Mouse (Mus musculus) intestine, embryonic 16.5 days (tissue): ENCODE measurements at regions not wholly inside any gene's neighbourhood (a gene's known extent, or its start where the extent isn't known, plus 50 kb on each side); places are given as distances from the start of the nearest gene placed in this dataset.

Experiments
- ATAC-seq: fragments of 200-750 bp; cut with Nextera tagmentation; 2 replicates; pipeline ENCODE4 v1.8.0; 2017; ENCODE audit warnings: moderate TSS enrichment, moderate library complexity
- H3K27ac ChIP-seq: fragments of 300-500 bp; sonication (generic); 2 replicates; pipeline ENCODE4 v1.5.1; 2014; ENCODE audit warnings: mild to moderate bottlenecking, low read length
- H3K27me3 ChIP-seq: fragments of 300-500 bp; sonication (generic); replicated peaks from 2 replicates; pipeline ENCODE4 v1.6.1; 2014; ENCODE audit warnings: low read length, control low read depth, mixed read lengths; ENCODE audit not compliant: control insufficient read depth, insufficient read depth
- H3K36me3 ChIP-seq: fragments of 300-500 bp; sonication (generic); 2 replicates; pipeline ENCODE4 v1.6.1; 2014; ENCODE audit warnings: low read length, control low read depth; ENCODE audit not compliant: control insufficient read depth, insufficient read depth
- H3K4me1 ChIP-seq: fragments of 300-500 bp; sonication (generic); 2 replicates; pipeline ENCODE4 v1.6.1; 2014; ENCODE audit warnings: low read length, control low read depth, mixed read lengths; ENCODE audit not compliant: control insufficient read depth, insufficient read depth
- H3K4me2 ChIP-seq: fragments of 300-500 bp; sonication (generic); 2 replicates; pipeline ENCODE4 v1.6.1; 2014; ENCODE audit warnings: low read depth, low read length, control low read depth
- H3K4me3 ChIP-seq: fragments of 300-500 bp; sonication (generic); 2 replicates; pipeline ENCODE4 v1.5.1; 2014; ENCODE audit warnings: mild to moderate bottlenecking, low read length
- H3K9ac ChIP-seq: fragments of 300-500 bp; sonication (generic); 2 replicates; pipeline ENCODE4 v1.6.1; 2014; ENCODE audit warnings: low read depth, low read length
- H3K9me3 ChIP-seq: fragments of 300-500 bp; sonication (generic); 2 replicates; pipeline ENCODE4 v1.6.1; 2016; ENCODE audit warnings: low read length, control low read depth; ENCODE audit not compliant: control insufficient read depth
- WGBS: fragments of 180-500 bp; shearing (Covaris S2); extraction: QIAGEN DNeasy Blood & Tissue Kit; methylation state at CpG from one replicate; pipeline ENCODE4 v1.1.7; 2014; 5-methylcytosine and 5-hydroxymethylcytosine counted together

DNA sequence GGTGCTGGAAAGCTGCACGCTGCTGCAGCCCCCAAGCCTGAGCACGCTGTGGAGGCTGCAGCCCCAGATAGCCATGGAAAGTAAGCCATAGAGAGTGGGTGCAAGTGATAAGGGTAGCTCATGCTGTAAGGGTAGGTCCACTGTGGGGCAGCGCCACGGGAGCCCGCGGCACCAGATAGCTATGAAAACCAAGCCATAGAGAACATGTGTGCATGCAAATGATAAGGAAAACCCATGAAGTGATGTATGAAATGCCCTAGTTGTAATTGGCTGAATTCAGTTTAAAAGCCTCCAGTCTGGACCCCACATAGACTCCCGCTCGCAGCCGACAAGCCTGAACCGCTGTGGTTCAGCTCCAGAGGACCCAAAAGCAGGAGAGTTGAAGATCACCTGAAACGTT lies 58.8 kb upstream of the L3mbtl3 start:
- no peaks in the 10 kb centered on the region for H3K36me3 ChIP-seq
- no peaks in the 10 kb centered on the region for H3K27me3 ChIP-seq
- no peak for ATAC-seq
- H3K9ac ChIP-seq = no peak overlapping the region
- H3K9me3 ChIP-seq = no peaks in the 10 kb centered on the region
- H3K4me2 ChIP-seq = no peak overlapping the region
- no peaks in the 10 kb centered on the region for H3K4me1 ChIP-seq
- H3K27ac ChIP-seq = no peak overlapping the region
- no peak overlapping the region for H3K4me3 ChIP-seq
- WGBS = 92% methylated on average over 11 of the region's 11 CpGs

DNA sequence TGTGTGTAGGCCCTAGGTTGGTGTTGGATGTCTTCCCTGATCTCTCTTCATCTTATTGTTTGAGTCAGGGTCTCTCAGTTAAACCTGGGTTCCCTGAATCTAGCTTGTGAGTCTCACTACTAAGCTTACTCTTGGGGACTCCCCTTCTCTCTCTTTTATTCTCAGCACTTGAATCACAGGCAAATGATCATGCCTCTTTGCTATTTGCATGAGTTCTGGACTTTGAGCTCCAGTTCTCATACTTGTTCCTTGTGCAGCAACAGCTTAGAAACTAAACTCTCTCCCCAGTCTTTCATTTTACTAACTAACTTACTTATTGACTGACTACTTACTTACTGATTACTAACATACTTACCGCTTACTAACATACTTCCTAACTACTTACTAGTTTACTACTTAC lies 64.9 kb upstream of the L3mbtl3 start:
- no peaks in the 10 kb centered on the region for H3K36me3 ChIP-seq
- no peaks in the 10 kb centered on the region for H3K9me3 ChIP-seq
- no peak overlapping the region for H3K9ac ChIP-seq
- 84% methylated on average over 1 of the region's 1 CpGs for WGBS
- H3K4me3 ChIP-seq = no peak overlapping the region
- peak; percentile 90 for ATAC-seq
- no peak overlapping the region for H3K27ac ChIP-seq
- H3K4me2 ChIP-seq = no peak overlapping the region
- H3K4me1 ChIP-seq = no peaks in the 10 kb centered on the region
- H3K27me3 ChIP-seq = no peaks in the 10 kb centered on the region

DNA sequence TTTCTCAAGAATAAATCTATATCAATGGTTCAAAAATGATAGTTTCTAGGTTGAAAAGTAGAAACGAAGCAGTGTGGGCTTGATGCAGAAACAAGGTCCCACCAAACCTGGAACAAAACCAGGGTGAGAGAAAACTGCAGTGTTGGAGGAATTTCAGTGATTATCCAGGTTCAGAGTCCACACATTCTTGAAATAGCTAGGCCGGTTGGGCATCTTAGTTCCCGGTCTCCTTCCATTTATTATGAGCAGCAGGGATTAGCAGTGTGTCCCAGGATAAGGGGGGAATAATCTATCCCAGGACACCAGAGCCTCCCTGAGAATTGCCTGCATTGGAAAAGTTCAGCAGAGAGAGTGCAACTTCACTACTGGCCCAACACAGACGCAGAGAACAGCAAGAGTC lies 108.5 kb upstream of the L3mbtl3 start:
- H3K36me3 ChIP-seq = no peaks in the 10 kb centered on the region
- H3K27me3 ChIP-seq = no peaks in the 10 kb centered on the region
- H3K4me1 ChIP-seq = peaks cover 4% of the 10 kb centered on the region; the same call in 1 of the 2 replicates
- H3K9me3 ChIP-seq = no peaks in the 10 kb centered on the region
- H3K4me3 ChIP-seq = no peak overlapping the region
- H3K9ac ChIP-seq = no peak overlapping the region
- no peak for ATAC-seq
- no peak overlapping the region for H3K4me2 ChIP-seq
- no peak overlapping the region for H3K27ac ChIP-seq
- 31% methylated on average over 4 of the region's 4 CpGs for WGBS

DNA sequence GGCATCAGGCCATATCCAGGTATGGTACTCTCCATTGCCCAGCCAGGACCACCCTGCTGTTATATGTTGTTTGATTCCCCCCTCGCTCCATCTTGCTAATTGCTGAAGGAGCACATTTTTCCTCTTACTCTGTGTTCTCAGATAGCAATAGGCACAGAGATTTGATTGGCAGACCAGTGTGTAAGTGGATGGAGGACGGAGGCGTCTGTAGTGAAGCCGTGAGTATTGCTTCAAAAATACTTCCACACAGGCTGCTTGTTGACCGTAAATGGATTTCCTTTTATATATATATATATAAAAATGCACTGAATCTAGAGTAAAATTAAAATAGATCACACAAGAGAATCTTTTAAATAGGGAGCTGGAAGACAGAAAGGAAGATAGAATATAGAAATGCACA lies 115.6 kb upstream of the L3mbtl3 start:
- Histone ChIP-seq H3K4me2 (no peak overlapping the region), H3K36me3 (no peaks in the 10 kb centered on the region), H3K27me3 (no peaks in the 10 kb centered on the region), H3K27ac (no peak overlapping the region), H3K9ac (no peak overlapping the region), H3K9me3 (no peaks in the 10 kb centered on the region), H3K4me3 (no peak overlapping the region), H3K4me1 (no peaks in the 10 kb centered on the region)
- 89% methylated on average over 5 of the region's 5 CpGs for WGBS
- ATAC-seq = no peak

DNA sequence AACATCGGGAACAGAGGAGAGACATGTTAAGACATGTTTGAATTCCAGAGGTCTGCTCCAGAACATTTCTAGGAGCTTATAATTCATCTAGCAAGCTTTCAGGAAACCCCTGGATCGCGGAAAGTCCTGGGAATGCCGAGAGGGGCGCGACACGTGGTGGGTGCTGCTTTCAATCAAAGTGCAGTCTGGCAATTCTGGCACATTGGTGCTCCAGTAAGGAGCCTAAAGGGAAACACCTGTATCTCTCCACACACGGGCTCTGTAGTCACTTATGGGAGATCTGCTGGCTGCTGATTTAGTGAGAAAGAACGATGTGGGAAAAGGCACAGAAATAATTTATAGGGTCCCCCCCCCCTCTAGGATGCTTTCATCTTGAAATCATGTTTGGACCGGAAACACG lies 116.4 kb upstream of the L3mbtl3 start:
- H3K4me1 ChIP-seq = no peaks in the 10 kb centered on the region
- 54% methylated on average over 11 of the region's 11 CpGs for WGBS
- no peaks in the 10 kb centered on the region for H3K36me3 ChIP-seq

DNA sequence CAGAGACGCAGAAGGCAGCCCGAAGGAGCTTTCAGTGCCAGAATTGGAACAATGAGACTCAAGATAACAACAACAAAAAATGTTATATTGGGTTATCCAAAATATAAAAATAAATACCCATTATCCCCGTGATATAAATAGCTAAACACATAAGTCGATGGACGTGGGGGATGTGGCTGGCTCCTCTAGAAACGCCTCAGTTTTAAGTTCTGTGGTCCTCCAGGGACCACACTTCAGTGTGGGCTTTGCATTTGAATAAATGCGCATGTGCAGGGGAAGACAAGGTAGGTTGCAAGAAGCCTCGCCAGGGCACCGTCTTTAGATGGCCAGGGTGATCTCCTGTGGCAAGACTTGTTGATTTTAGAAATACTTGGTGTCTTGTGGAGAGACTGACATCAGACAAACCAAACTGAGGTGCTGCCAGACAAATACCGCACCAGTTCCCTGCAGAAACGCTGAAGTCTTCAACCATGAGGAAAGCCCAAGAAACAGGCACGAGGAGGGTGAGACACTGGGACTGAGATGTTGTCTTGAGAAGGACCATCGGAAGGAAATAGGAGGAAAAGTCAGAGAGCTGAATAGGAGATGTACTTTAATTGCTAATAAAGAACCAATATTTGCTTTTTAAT lies 117.2 kb upstream of the L3mbtl3 start:
- Histone ChIP-seq H3K4me1 (no peaks in the 10 kb centered on the region), H3K9ac (no peak overlapping the region), H3K36me3 (no peaks in the 10 kb centered on the region), H3K4me3 (no peak overlapping the region), H3K27me3 (no peaks in the 10 kb centered on the region), H3K4me2 (no peak overlapping the region), H3K27ac (no peak overlapping the region), H3K9me3 (no peaks in the 10 kb centered on the region)
- WGBS = 80% methylated on average over 13 of the region's 13 CpGs
- ATAC-seq = no peak

More for the DNA sequence above, 116.4 kb upstream of the L3mbtl3 start:
- no peak overlapping the region for H3K4me3 ChIP-seq
- H3K27me3 ChIP-seq = no peaks in the 10 kb centered on the region
- H3K27ac ChIP-seq = no peak overlapping the region
- no peak overlapping the region for H3K4me2 ChIP-seq
- no peak for ATAC-seq
- H3K9ac ChIP-seq = no peak overlapping the region
- H3K9me3 ChIP-seq = no peaks in the 10 kb centered on the region

DNA sequence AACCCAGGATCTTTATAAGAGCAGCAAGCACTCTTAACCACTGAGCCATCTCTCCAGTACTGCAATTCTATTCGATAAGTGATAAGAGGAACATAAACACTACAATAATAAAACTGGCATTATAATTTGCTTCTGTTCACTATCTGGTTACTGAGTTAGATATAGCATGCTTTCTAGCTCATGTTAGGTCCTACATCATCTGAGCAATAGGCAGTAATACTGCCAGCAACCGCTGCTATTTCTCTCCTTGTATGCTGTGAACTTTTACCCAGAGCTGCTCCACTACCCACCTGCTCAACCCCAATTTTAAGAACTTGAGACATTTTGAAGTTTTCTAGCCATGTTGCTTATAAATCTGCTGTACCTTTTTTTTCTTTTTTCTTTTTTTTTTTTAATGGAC lies 118.0 kb upstream of the L3mbtl3 start:
- H3K9me3 ChIP-seq = no peaks in the 10 kb centered on the region
- no peak overlapping the region for H3K4me2 ChIP-seq
- H3K4me3 ChIP-seq = no peak overlapping the region
- H3K36me3 ChIP-seq = no peaks in the 10 kb centered on the region
- no peak overlapping the region for H3K9ac ChIP-seq
- H3K27me3 ChIP-seq = no peaks in the 10 kb centered on the region
- WGBS = 80% methylated on average over 2 of the region's 2 CpGs
- no peaks in the 10 kb centered on the region for H3K4me1 ChIP-seq
- ATAC-seq = no peak
- no peak overlapping the region for H3K27ac ChIP-seq

DNA sequence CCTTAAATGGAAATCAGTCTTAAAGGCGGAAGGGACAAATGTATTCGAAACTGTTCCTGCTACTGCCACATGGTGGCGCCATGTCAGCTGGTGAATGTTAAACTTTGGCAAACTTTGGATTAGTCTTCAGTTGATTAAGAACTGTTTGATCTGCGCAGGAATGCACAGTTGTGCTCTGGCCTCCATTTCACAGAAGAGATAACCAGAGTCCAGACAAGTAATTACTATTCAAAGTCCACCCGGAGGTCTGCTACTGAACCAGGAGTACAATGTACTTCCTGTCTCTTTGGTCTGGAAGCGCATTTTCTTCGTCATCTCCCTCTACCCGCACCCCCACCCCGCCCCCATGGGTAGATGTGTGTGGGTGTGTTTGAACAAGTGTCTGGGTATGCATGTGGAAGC lies 118.6 kb upstream of the L3mbtl3 start:
- Histone ChIP-seq H3K27me3 (no peaks in the 10 kb centered on the region), H3K4me2 (peak overlapping the region; percentile 19; the same call in 1 of the 2 replicates), H3K4me1 (no peaks in the 10 kb centered on the region), H3K36me3 (no peaks in the 10 kb centered on the region), H3K27ac (no peak overlapping the region), H3K9me3 (no peaks in the 10 kb centered on the region), H3K4me3 (peak overlapping the region; percentile 16), H3K9ac (no peak overlapping the region)
- peak; percentile 98 for ATAC-seq
- WGBS = 40% methylated on average over 9 of the region's 9 CpGs

DNA sequence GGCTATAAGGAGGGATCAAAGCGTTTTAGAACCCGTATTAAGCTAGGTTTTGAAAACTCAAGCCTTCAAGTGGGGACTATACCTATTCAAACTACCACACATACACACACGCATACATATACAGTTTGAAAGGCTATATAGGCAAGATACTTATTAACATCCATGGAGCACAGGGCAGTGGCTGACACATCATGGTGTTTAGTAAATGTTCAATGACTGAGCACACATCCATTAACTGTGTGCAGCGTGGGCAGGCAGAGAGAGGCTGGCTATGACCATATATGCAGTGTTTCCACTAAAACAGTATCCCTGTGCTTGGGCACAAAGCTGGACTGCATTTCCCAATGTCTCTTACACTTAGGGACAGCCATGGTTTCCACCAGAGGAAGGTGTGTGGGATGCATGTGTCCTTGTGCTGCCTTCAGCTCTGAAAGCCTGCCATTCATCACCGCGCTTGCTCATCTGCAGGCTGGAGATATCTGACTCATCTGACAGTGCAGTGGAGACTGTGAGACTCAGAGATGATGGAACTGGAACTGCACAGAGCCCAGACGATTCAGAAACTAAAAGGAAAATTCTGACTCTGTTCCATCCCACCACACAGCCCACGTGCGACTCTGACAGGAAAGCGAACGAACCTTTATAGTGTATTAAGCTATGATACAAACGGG lies 124.6 kb upstream of the L3mbtl3 start:
- Histone ChIP-seq H3K27ac (no peak overlapping the region), H3K4me2 (no peak overlapping the region), H3K36me3 (no peaks in the 10 kb centered on the region), H3K4me1 (no peaks in the 10 kb centered on the region), H3K9me3 (no peaks in the 10 kb centered on the region), H3K27me3 (no peaks in the 10 kb centered on the region), H3K9ac (no peak overlapping the region), H3K4me3 (no peak overlapping the region)
- 84% methylated on average over 12 of the region's 12 CpGs for whole genome bisulfite sequencing
- ATAC-seq = no peak

DNA sequence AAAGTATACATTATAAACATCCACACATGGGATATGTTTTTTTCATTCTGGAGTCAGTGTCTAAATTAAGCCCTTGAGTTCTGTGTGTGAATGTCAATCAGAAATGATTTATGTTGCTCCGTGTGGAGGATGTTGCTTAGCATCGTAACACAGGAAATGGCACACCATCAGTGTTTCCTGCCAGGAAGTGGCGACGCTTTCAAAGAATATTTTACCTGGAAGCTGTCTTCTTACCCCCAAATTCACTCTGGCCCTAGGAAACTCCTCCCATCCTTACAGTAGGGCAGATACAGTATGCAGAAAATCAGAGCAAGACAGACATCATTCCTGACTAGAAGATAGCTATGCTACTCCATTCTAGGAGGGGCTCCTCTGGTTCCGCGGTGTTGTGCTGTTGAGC lies 145.1 kb upstream of the L3mbtl3 start:
- Histone ChIP-seq H3K9me3 (no peaks in the 10 kb centered on the region), H3K9ac (no peak overlapping the region), H3K36me3 (no peaks in the 10 kb centered on the region), H3K4me2 (no peak overlapping the region), H3K4me1 (no peaks in the 10 kb centered on the region), H3K27me3 (no peaks in the 10 kb centered on the region), H3K4me3 (no peak overlapping the region), H3K27ac (no peak overlapping the region)
- no peak for ATAC-seq
- WGBS = 81% methylated on average over 6 of the region's 6 CpGs
